Mouse (Mus musculus): Measurements from ENCODE around the gene Pja2. TPM values are rescaled to one million over a fixed set of nuclear protein-coding genes. Genes with fewer than 3 reads are reported as not detected.

Gene Pja2
- polyA plus RNA-seq, 1 experiment from 2014 or later = 46.7 TPM

DNA sequence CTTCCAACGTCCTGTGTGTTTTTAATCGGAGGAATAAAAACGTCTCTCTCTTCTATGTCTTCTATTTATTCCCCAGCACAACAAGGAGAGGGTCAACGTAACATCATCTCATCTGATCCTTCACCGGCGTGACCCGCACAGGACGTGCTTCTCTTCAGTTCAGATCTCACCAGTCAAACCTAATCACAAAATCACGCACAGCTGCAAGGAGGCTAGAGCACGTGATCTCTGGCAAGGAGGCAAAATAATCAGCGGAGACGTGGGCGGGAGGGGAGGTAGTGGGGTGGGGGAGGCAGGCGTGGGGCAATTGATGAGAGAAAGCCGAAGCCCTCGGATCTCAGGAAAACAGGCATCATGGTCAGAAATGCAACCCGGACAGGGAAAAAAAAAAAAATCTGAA is 14.4 kb upstream of the Pja2 start:
- TF ChIP-seq EP300 (optimal IDR thresholded peaks at IDR 0.05) = no peak
- no peak for TF ChIP-seq CTCF (IDR thresholded peaks at IDR 0.05; ENCODE audit: low read depth)
- no peaks in the 10 kb centered on the region for H3K9me3 ChIP-seq (ENCODE audit: control insufficient read depth, low read length)
- H3K27me3 ChIP-seq (ENCODE audit: control insufficient read depth, insufficient read depth, low read length) = no peaks in the 10 kb centered on the region
- ATAC-seq (ENCODE audit: low FRiP score, low TSS enrichment) (no peak), DNase-seq (ENCODE audit: low spot score) (no peak)
- H3K9ac ChIP-seq (ENCODE audit: low read length) = no peak overlapping the region
- H3K4me2 ChIP-seq (replicated peaks; ENCODE audit: low read depth) = peak overlapping the region; percentile 17; the same call in 1 of the 2 replicates
- H3K36me3 ChIP-seq (ENCODE audit: control insufficient read depth, insufficient read depth, low read length) = no peaks in the 10 kb centered on the region
- H3K4me1 ChIP-seq (replicated peaks; ENCODE audit: control insufficient read depth, insufficient read depth) = no peaks in the 10 kb centered on the region
- no peak overlapping the region for H3K27ac ChIP-seq (replicated peaks)
- H3K4me3 ChIP-seq (ENCODE audit: low read depth, low read length) = no peak overlapping the region
- WGBS = 34% methylated on average over 17 of the region's 17 CpGs

DNA sequence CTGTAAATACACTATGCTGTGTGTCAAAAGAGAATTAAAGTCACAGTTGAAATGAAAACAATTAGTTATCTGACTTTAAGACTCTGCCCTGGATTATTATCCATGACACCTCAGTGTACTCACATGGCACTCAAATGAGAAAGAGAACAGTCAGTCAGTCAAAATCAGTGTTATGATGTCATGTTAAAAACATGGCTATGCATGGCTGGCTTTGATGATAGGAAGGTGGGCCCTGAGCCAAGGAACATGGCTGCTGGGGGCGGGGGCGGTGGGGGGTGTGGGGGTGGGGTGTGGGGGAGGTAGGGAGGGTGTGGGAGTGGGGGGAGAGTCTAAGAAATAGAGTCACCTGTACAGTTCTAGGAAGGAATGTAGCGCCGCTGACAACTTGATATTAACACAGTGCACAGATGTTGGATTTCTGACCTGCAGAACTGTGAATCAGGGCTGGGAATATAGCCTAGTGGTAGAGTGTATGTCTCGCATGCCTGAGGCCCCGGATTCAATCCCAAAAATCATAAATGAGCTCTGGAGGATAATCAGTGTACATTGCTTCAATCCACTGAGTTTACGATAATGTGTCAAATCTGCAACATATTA is 13.0 kb upstream of the Pja2 start:
- Histone ChIP-seq H3K27ac (replicated peaks) (no peak overlapping the region), H3K9me3 (ENCODE audit: control insufficient read depth, low read length) (no peaks in the 10 kb centered on the region), H3K4me1 (replicated peaks; ENCODE audit: control insufficient read depth, insufficient read depth) (no peaks in the 10 kb centered on the region), H3K4me2 (replicated peaks; ENCODE audit: low read depth) (no peak overlapping the region), H3K36me3 (ENCODE audit: control insufficient read depth, insufficient read depth, low read length) (no peaks in the 10 kb centered on the region), H3K27me3 (ENCODE audit: control insufficient read depth, insufficient read depth, low read length) (no peaks in the 10 kb centered on the region), H3K4me3 (ENCODE audit: low read depth, low read length) (no peak overlapping the region), H3K9ac (ENCODE audit: low read length) (no peak overlapping the region)
- no peak for DNase-seq (ENCODE audit: low spot score)
- no peak for ATAC-seq (ENCODE audit: low FRiP score, low TSS enrichment)
- WGBS = 74% methylated on average over 6 of the region's 7 CpGs
- no peak for TF ChIP-seq EP300 (optimal IDR thresholded peaks at IDR 0.05)
- TF ChIP-seq CTCF (IDR thresholded peaks at IDR 0.05; ENCODE audit: low read depth) = no peak

DNA sequence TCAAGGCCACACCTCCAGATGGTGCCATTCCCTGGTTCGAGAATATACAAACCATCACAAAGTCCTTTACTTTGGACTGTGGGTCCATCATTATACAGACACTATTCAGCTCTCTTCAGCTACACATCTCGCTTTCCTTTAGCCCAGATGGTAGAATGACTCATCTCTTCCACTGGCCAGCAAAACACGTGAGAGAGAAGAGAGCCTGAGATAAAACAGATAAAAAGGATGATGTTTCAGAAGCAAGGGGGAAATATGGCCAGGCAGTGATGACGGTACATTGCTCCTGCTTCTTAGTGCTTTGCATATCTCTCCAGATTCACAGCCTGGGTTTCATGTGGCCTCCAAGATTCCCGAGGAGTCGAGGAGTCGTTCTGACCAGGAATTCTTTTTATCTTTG is 10.0 kb upstream of the Pja2 start:
- ATAC-seq (ENCODE audit: low FRiP score, low TSS enrichment) = no peak
- Histone ChIP-seq H3K9ac (ENCODE audit: low read length) (no peak overlapping the region), H3K4me1 (replicated peaks; ENCODE audit: control insufficient read depth, insufficient read depth) (no peaks in the 10 kb centered on the region), H3K27ac (replicated peaks) (no peak overlapping the region), H3K4me2 (replicated peaks; ENCODE audit: low read depth) (no peak overlapping the region), H3K27me3 (ENCODE audit: control insufficient read depth, insufficient read depth, low read length) (no peaks in the 10 kb centered on the region), H3K4me3 (ENCODE audit: low read depth, low read length) (no peak overlapping the region), H3K9me3 (ENCODE audit: control insufficient read depth, low read length) (no peaks in the 10 kb centered on the region), H3K36me3 (ENCODE audit: control insufficient read depth, insufficient read depth, low read length) (no peaks in the 10 kb centered on the region)
- DNase-seq (ENCODE audit: low spot score) = no peak
- 55% methylated on average over 7 of the region's 7 CpGs for WGBS
- TF ChIP-seq EP300 (optimal IDR thresholded peaks at IDR 0.05) = no peak
- no peak for TF ChIP-seq CTCF (IDR thresholded peaks at IDR 0.05; ENCODE audit: low read depth)

DNA sequence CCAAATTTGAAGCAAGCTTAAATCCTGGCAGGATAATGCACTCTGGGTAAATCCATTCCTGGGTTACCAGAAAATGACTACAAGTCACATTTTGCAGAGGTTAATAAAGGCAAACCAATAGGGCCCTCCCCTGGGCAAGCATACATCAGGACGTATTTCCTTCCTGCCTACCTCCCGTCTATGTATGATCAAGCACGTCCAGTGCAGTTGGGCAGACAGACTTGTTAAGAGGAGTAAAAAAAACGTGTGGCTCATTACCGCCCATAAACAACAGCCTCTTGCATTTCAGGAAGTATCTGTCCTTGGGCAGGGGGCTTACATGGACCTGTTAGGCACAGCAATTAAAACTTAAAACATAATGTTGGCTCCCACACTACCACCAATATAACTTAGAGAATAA is 8.0 kb upstream of the Pja2 start:
- no peak for ATAC-seq (ENCODE audit: low FRiP score, low TSS enrichment)
- Histone ChIP-seq H3K9ac (ENCODE audit: low read length) (no peak overlapping the region), H3K4me3 (ENCODE audit: low read depth, low read length) (no peak overlapping the region), H3K27ac (replicated peaks) (no peak overlapping the region), H3K9me3 (ENCODE audit: control insufficient read depth, low read length) (no peaks in the 10 kb centered on the region), H3K4me2 (replicated peaks; ENCODE audit: low read depth) (no peak overlapping the region), H3K4me1 (replicated peaks; ENCODE audit: control insufficient read depth, insufficient read depth) (no peaks in the 10 kb centered on the region), H3K27me3 (ENCODE audit: control insufficient read depth, insufficient read depth, low read length) (no peaks in the 10 kb centered on the region), H3K36me3 (ENCODE audit: control insufficient read depth, insufficient read depth, low read length) (no peaks in the 10 kb centered on the region)
- WGBS = 59% methylated on average over 5 of the region's 5 CpGs
- DNase-seq (ENCODE audit: low spot score) = no peak
- TF ChIP-seq CTCF (IDR thresholded peaks at IDR 0.05; ENCODE audit: low read depth) = no peak
- no peak for TF ChIP-seq EP300 (optimal IDR thresholded peaks at IDR 0.05)

DNA sequence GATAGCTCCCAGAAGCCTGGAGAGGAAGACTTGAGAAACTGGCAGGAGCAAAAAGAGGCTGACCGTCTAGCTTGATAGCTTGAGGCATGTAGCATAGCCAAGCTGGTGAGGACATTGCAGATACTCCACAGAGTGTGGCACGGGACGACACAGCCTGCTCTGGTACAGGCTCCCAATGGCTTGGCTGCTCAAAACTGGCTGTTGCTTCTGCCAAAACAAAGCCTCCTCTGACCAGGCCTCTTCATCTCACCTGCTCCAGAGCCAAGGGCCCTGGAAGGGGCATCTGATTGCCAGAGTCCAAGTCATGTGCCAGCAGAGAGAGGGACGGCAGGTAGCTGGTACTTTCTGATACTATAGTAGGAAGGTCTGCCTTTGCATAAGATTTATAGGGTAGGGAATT is 5.5 kb upstream of the Pja2 start:
- H3K27me3 ChIP-seq (ENCODE audit: control insufficient read depth, insufficient read depth, low read length) = no peaks in the 10 kb centered on the region
- no peaks in the 10 kb centered on the region for H3K36me3 ChIP-seq (ENCODE audit: control insufficient read depth, insufficient read depth, low read length)
- no peak overlapping the region for H3K4me2 ChIP-seq (replicated peaks; ENCODE audit: low read depth)
- no peak for TF ChIP-seq CTCF (IDR thresholded peaks at IDR 0.05; ENCODE audit: low read depth)
- no peak for TF ChIP-seq EP300 (optimal IDR thresholded peaks at IDR 0.05)
- 82% methylated on average over 4 of the region's 4 CpGs for WGBS
- no peaks in the 10 kb centered on the region for H3K9me3 ChIP-seq (ENCODE audit: control insufficient read depth, low read length)
- H3K27ac ChIP-seq (replicated peaks) = no peak overlapping the region
- H3K4me1 ChIP-seq (replicated peaks; ENCODE audit: control insufficient read depth, insufficient read depth) = no peaks in the 10 kb centered on the region
- no peak overlapping the region for H3K4me3 ChIP-seq (ENCODE audit: low read depth, low read length)
- no peak overlapping the region for H3K9ac ChIP-seq (ENCODE audit: low read length)
- no peak for DNase-seq (ENCODE audit: low spot score)
- ATAC-seq (ENCODE audit: low FRiP score, low TSS enrichment) = no peak

DNA sequence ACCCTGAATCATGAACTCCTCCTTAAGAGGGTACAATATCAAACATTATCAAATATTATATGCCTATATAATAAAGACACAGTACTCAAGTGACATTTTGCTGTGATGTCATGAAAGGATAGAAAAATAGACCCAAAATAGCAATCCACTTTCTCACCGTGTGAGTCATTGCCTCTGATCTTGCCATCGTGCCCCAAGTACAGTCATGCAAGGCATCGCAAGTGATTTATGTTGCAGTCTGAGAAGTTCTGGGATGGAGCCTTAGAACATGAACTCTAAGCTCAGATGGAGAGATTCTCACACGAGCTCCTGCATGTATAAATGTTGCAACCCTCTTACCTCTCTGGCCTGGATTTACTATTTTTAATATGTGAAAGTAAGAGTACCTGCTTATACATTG is 2.2 kb upstream of the Pja2 start:
- no peak for DNase-seq (ENCODE audit: low spot score)
- TF ChIP-seq EP300 (optimal IDR thresholded peaks at IDR 0.05) (no peak), CTCF (IDR thresholded peaks at IDR 0.05; ENCODE audit: low read depth) (no peak)
- no peak for ATAC-seq (ENCODE audit: low FRiP score, low TSS enrichment)
- Histone ChIP-seq H3K4me1 (replicated peaks; ENCODE audit: control insufficient read depth, insufficient read depth) (no peaks in the 10 kb centered on the region), H3K27me3 (ENCODE audit: control insufficient read depth, insufficient read depth, low read length) (no peaks in the 10 kb centered on the region), H3K9me3 (ENCODE audit: control insufficient read depth, low read length) (no peaks in the 10 kb centered on the region), H3K27ac (replicated peaks) (no peak overlapping the region), H3K9ac (ENCODE audit: low read length) (no peak overlapping the region), H3K36me3 (ENCODE audit: control insufficient read depth, insufficient read depth, low read length) (no peaks in the 10 kb centered on the region), H3K4me3 (ENCODE audit: low read depth, low read length) (no peak overlapping the region), H3K4me2 (replicated peaks; ENCODE audit: low read depth) (no peak overlapping the region)
- 68% methylated on average over 4 of the region's 4 CpGs for WGBS

Data from stomach, postnatal 0 days (tissue).